Mouse (Mus musculus) mouse trophoblast stem cell (cell line): ENCODE data around the gene Olfr553.
"Not testable (repeated sequence)": the region's sequence is repeated elsewhere in the genome, so short reads cannot be mapped to it uniquely, and the experiment has no call there.

Experiments
- in situ Hi-C, 2 experiments: fragments of 300-500 bp; cut with MseI, MboI; formaldehyde crosslinking; loops; 2 replicates in 1 of 2; 3 replicates in 1 of 2; pipeline ENCODE4 v1.15.1; 2025

Olfr553 gene

DNA sequence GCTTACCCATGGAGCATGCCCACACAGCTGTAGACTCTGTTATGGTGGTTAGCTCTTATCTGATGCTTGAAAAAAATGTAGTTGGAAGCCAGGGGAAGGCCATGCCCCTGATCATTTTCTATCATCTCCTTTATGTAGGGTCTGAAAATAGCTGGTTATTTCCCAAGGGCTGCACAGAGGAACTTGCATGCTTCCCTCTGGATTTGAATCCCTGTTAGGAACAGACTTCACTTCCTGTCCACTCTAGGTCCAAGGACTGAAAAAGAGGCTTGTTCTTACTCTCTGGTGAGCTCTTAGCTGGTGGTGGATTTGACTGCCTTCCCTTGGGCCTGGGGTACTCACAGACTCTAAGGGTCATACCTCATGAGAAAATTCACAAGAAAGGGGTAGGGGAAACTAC is at the start of gene Olfr553:
Gene Olfr553, minus strand, starts transcription at position 101 of the 400 bp plus-strand sequence.
- in situ Hi-C loops, result no loop called here

GRCm38 (mm10) chr7:102665378-102665777 is 47.4 kb upstream of the Olfr553 start:
- in situ Hi-C loops, result loop anchor here in 1 of 2 experiments (10.0 kb wide), 1 partner anchor 249 kb away; the partner anchor contains the start of gene Olfr571

- in situ Hi-C loops, result loop anchor here in 1 of 2 experiments (10.0 kb wide), 1 partner anchor 250 kb away; the partner anchor contains the start of gene Olfr571
These were observed 46.6 kb upstream of the Olfr553 start, which contains the start of gene Olfr556 for GRCm38 (mm10) chr7:102664599-102664998. Gene Olfr556 (plus strand): TSS chr7:102664899.

DNA sequence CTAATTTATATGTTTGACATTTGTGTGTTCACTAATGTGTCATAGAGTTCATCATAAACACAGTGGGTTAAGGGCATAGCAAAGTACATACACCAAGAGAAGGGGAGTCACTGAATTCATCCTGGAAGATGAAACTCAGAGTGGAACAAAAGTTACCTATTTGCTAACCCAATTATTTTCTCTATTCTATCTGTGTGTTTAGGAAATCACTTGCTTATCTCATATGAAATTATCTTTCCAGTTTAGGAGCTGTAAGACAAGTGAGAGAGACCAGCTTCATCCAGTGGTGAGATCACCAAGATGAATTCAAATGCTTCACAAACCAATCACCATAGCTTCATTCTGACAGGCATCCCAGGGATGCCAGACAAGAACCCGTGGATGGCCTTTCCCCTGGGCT is 40.5 kb upstream of the Olfr553 start, which contains the start of gene Olfr555:
Gene Olfr555, plus strand, starts transcription at position 301 of the 400 bp plus-strand sequence.
- in situ Hi-C loops, result no loop called here

DNA sequence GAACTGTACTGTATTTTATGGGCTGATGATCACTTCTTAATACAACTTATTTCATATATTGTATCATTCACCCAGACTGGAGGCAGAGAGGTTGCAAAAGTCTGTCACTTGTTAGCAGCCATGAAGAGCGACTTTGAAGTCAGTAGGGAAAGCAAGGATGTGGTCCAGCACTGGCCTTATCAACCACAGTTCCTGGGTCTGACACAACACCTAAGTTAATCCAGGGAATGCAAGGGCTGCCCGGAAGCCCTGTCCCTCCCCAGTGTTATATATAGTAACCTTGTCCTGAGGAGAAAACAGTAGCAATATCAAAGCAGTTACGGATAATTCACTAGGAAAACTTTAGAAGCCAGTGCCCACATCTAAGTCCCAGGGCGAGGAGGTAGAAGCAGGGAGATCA is 26.9 kb upstream of the Olfr553 start:
- in situ Hi-C loops, result not testable (repeated sequence)

DNA sequence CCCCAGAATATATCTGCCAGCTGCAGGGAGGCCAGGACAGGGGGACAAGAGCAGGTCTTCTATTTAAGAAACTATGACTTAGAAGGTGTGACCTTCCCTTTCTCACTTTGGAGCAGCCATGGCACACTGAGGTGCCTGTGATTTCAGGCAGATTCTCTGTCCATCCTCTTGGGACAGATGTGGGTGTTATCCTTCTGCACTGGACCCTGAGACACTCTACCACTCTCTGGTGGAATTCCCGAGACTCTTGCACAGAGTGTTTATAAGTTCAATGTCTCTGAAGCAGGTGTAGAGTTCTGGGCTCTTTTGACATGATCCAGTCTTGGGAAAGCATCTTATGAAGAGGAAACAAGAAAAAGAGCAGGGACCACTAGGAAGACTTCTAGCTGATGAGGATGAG is 20.1 kb upstream of the Olfr553 start, which contains the start of gene Olfr554:
Gene Olfr554, plus strand, starts transcription at position 301 of the 400 bp plus-strand sequence.
- in situ Hi-C loops, result loop anchor here (5.0 to 10.0 kb wide), 2 partner anchors 123 to 126 kb away; no protein-coding TSS in a partner anchor

DNA sequence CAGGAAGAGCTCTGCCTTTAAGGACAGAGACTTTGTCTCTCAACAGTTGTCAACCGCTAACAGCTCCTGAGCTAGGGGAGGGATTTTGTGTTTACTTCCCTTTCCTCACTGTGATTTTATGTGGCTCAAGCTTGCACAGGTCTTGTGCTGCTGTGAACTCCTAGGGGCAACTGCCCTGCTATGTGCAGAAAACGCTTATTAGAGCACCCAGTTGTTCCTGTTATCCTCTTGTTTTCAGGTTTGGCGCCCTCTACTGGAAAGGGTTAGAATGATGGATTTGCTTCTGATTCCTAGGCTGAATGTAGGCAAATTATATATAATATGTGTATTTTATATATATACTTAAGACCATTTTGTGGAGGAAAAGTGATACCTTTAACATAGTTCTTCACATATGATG is 18.6 kb upstream of the Olfr553 start:
- in situ Hi-C loops, result loop anchor here (5.0 to 10.0 kb wide), 2 partner anchors 122 to 124 kb away; no protein-coding TSS in a partner anchor

DNA sequence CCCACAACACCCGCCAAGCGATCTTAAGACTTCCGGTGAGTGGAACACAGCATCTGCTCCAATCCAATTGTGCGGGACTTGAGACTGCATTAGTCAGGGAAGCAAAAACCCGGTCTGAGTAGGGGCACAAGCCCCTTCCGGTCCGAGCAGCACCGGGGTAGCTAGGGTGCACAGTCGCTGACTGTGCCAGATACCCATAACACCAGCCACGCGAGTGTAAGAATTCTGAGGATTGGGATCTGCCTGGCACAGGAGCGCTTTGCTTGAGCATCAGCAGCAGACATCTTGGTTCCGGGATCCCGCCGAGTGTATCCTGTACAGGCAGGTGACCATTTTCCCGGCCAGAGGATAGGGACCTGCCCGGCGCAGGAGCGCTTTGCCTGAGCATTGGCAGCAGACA is 2.4 kb upstream of the Olfr553 start:
- in situ Hi-C loops, result not testable (repeated sequence)

DNA sequence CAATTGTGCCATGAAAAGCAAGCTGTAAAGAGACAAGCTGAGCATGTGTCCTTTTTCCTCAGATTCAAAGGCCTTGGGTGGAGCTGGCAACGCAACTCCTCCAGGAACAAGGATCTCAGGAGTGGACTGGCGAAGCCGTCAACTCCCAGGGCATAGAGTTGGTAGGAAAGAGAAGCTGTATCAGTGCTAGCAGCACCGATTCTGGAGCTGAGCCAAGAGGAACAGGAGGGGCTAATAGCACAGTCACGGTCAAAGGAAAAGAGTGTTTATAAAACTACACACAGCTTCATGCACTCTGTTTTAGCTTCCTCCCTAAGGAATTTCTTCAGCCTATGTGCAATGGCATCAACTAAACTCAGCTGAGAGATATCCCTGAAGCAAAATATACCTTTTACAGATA is 1.6 kb upstream of the Olfr553 start:
- in situ Hi-C loops, result no loop called here

DNA sequence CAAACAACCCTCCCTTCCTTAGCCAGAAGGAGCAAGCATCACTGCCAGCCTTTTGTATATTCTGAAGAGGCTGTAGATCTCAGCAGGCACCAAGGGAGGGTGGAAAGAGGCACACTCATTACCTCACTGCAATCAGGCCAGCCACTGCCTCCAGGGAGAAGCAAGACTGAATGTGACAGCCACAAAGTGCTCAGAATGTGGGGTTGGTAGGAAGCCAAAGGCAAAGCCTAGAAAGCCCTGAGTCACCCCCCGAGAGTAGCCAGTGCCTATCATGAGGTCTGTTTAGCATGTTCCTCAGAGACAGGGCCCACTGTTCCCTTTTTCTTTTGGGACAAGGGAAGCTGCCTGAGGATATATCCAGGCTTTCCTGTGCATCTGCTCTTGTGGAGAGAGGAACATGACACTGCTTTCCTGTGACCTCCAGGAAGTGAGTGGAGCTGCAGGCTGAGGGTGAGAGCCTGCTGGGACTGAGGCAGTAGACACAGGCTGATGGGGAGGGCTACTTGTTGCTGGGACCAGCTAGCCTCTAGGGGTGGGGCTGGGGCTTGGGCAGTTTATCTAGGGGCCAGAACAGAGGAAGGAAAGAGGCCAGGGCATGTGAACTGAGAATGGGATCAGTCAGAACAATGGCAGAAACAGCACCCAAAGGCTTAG is 20.5 kb downstream of the Olfr553 start, which contains the start of gene Olfr552:
Gene Olfr552, plus strand, starts transcription at position 393 of the 654 bp plus-strand sequence.
- in situ Hi-C loops, result no loop called here

GRCm38 (mm10) chr7:102591786-102592185 is 26.2 kb downstream of the Olfr553 start, which contains the start of gene Olfr551:
Gene Olfr551 (minus strand): TSS chr7:102591886.
- in situ Hi-C loops, result no loop called here

GRCm38 (mm10) chr7:102575998-102576397 is 42.0 kb downstream of the Olfr553 start:
- in situ Hi-C loops, result no loop called here

DNA sequence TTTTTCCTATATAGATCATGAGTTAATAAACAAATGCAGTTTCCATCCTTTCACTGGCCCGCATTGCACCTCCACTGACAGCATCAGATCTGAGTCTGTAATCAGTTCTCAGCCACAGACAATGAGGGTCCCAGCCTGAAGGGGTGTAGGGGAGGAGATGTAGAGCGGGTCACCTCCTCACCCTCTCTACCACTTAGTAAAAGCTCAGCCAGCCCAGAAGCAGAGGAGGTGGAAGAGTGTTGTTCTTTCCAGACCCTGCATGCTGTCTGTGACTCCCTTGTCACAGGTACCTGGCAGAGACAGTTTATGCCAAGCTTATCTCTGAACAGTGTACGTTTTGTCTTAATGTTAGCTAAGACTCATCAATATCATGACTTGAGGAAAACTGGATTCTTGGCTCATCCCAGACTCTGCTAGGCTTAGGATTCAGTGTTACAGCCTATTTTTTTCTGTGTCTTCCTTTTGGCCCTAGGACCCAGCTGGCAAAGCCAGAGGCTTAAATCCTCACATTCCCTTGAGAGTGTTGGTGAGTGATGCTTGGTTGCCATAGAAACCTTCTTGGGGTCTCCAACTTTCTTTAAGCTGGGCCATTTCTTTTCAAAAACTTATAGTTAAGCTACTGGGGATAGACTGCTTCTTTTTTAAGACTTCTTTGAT is 44.7 kb downstream of the Olfr553 start:
- in situ Hi-C loops, result no loop called here

- in situ Hi-C loops, result no loop called here
These were observed 46.9 kb downstream of the Olfr553 start, which contains the start of gene Olfr550 for GRCm38 (mm10) chr7:102571142-102571541. Gene Olfr550 (plus strand): TSS chr7:102571442.

- in situ Hi-C loops, result no loop called here
These were observed 51.8 kb downstream of the Olfr553 start for GRCm38 (mm10) chr7:102566219-102566618.

- in situ Hi-C loops, result no loop called here
These were observed 52.7 kb downstream of the Olfr553 start, which contains the start of gene Trim21 for GRCm38 (mm10) chr7:102564999-102565997. Gene Trim21 (minus strand): TSS chr7:102565486.
